Mouse (Mus musculus) limb, embryonic 12.5 days (tissue): ENCODE results near the gene Tldc1. TPM values are rescaled to one million over a fixed set of nuclear protein-coding genes. Genes with fewer than 3 reads are reported as not detected.
A peak's percentile ranks its signal among the peaks of the same experiment; 100 is the strongest.

ENCODE experiments used
- ATAC-seq: fragments of 200-750 bp; cut with Nextera tagmentation; 2 replicates; pipeline ENCODE4 v1.8.0; 2017; ENCODE audit warnings: low read depth, moderate TSS enrichment; ENCODE audit not compliant: insufficient number of reproducible peaks, insufficient read depth, low FRiP score, low TSS enrichment
- H3K27ac ChIP-seq: fragments of 300-500 bp; sonication (generic); 2 replicates; pipeline ENCODE4 v1.5.1; 2016; ENCODE audit warnings: mild to moderate bottlenecking, moderate library complexity
- H3K27me3 ChIP-seq: fragments of 300-500 bp; sonication (generic); 2 replicates; pipeline ENCODE4 v1.6.1; 2016; ENCODE audit warnings: mild to moderate bottlenecking, moderate library complexity
- H3K36me3 ChIP-seq: fragments of 300-500 bp; sonication (generic); 2 replicates; pipeline ENCODE4 v1.6.1; 2016; ENCODE audit warnings: mild to moderate bottlenecking, moderate library complexity
- H3K4me1 ChIP-seq: fragments of 300-500 bp; sonication (generic); replicated peaks from 2 replicates; pipeline ENCODE4 v1.6.1; 2016
- H3K4me2 ChIP-seq: fragments of 300-500 bp; sonication (generic); 2 replicates; pipeline ENCODE4 v1.6.1; 2016; ENCODE audit warnings: mild to moderate bottlenecking, moderate library complexity
- H3K4me3 ChIP-seq: fragments of 300-500 bp; sonication (generic); replicated peaks from 2 replicates; pipeline ENCODE4 v1.5.1; 2016; ENCODE audit warnings: mild to moderate bottlenecking
- H3K9ac ChIP-seq: fragments of 300-500 bp; sonication (generic); replicated peaks from 2 replicates; pipeline ENCODE4 v1.6.1; 2016; ENCODE audit warnings: mild to moderate bottlenecking, moderate library complexity
- H3K9me3 ChIP-seq: fragments of 300-500 bp; sonication (generic); 2 replicates; pipeline ENCODE4 v1.6.1; 2016; ENCODE audit warnings: mild to moderate bottlenecking, moderate library complexity
- WGBS: fragments of 180-500 bp; shearing (Covaris S2); methylation state at CpG from one replicate; pipeline ENCODE4 v1.1.7; 2016; 5-methylcytosine and 5-hydroxymethylcytosine counted together
- polyA plus RNA-seq: library from polyadenylated mRNA; unstranded; fragments of >200 nt; fragmentation: Nextera tagmentation; extraction: Ambion mirVana; gene quantifications from 2 replicates; pipeline ENCODE4 v1.2.1, GENCODE M21; 2016

Gene Tldc1
- polyA plus RNA-seq, 1 experiment from 2014 or later = 10.3 TPM

DNA sequence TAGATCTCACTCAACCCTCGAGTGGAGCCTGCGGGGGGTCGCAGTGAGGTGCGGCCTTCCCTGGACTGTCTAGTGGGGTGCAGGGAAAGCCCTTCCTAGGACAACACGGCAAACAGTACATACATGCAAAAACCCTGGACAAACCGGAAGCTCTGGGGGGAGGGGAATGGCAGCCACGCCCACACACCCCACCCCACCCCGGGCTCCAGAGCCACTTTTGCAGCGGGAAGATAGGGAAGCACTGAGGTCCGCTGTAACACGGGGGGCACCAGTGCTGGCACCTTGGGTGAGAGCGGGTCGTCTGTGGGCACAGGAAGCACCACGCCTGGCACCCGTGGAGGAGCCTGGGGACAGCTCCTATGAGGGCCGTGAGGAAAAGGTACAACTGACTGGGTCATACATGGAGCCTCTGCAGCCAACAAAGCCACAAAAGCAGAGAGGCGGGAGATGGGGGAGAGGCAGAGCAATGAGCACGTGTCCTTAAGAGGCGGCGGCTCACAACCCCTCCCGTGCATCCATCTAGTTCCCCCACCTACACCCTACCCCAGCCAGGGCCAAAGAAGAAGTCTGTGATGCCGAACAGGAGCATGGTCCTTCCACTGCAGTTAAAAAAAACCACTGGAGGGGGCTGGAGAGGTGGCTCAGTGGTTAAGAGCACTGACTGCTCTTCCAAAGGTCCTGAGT lies 12.3 kb downstream of the Tldc1 start:
- Histone ChIP-seq H3K4me3 (no peak overlapping the region), H3K4me1 (no peaks in the 10 kb centered on the region), H3K4me2 (no peak overlapping the region), H3K27me3 (no peaks in the 10 kb centered on the region), H3K36me3 (peaks cover 36% of the 10 kb centered on the region), H3K27ac (no peak overlapping the region), H3K9me3 (no peaks in the 10 kb centered on the region), H3K9ac (no peak overlapping the region)
- ATAC-seq = no peak
- 83% methylated on average over 22 of the region's 22 CpGs for WGBS

GRCm38 (mm10) chr8:119765311-119765710 lies 12.9 kb downstream of the Tldc1 start:
- H3K9me3 ChIP-seq = no peaks in the 10 kb centered on the region
- H3K36me3 ChIP-seq = peaks cover 36% of the 10 kb centered on the region
- H3K4me1 ChIP-seq = no peaks in the 10 kb centered on the region
- 85% methylated on average over 10 of the region's 10 CpGs for WGBS
- H3K9ac ChIP-seq = 0 out of 2 replicates have a peak overlapping the region, but pooled peaks have one; percentile 2
- no peak overlapping the region for H3K4me3 ChIP-seq
- no peaks in the 10 kb centered on the region for H3K27me3 ChIP-seq
- no peak overlapping the region for H3K4me2 ChIP-seq
- ATAC-seq = no peak
- no peak overlapping the region for H3K27ac ChIP-seq

DNA sequence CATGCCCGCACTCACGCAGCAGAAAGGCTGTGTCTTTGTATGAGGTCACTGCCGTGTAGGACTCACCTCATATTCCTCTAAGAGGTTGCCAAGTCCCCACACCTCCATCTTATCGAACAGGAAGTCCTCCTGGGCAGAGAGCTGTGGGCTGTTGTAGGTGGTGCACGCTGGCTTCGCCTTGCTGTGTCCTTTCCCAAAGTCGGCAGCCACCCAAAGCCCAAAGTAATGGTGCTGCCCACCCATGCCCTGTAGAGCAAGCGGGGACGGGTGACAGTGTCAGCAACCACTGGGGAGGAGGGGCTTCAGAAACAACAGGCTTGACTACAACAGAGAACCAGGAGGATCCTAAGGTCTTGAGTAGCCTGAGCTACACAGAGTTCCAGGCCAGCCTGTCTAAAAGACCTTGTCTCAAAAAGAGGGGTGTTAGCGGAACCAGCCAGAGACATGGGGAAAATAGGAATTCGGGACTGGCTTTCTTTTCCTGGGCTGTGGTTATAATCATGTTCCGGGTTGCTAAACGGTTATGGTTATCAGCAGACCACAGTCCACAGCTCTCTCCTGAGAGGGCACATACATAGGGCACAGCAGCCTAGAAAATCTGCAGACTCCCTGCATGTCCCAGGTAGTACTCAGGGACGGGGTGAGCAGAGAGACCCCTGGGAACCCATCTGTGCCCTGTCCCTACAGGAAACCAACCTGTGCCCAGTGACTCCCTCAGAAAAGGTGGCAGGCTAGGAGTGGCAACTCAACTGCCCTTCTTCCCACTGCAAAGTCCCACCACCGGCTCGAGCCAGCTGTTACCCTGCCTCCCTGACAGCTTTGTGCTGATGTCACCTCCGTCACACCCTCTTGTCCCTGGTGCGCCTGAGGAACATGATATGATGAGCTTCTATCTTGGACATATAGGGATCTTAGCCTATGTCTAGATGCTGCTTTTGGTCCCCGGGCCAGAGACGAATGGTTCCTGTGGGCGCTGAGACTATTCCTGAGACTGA lies 15.7 kb downstream of the Tldc1 start:
- Histone ChIP-seq H3K36me3 (peaks cover 26% of the 10 kb centered on the region), H3K9me3 (no peaks in the 10 kb centered on the region), H3K4me3 (no peak overlapping the region), H3K27me3 (no peaks in the 10 kb centered on the region), H3K9ac (no peak overlapping the region), H3K4me2 (no peak overlapping the region), H3K27ac (no peak overlapping the region), H3K4me1 (no peaks in the 10 kb centered on the region)
- 85% methylated on average over 21 of the region's 21 CpGs for WGBS
- ATAC-seq = no peak

DNA sequence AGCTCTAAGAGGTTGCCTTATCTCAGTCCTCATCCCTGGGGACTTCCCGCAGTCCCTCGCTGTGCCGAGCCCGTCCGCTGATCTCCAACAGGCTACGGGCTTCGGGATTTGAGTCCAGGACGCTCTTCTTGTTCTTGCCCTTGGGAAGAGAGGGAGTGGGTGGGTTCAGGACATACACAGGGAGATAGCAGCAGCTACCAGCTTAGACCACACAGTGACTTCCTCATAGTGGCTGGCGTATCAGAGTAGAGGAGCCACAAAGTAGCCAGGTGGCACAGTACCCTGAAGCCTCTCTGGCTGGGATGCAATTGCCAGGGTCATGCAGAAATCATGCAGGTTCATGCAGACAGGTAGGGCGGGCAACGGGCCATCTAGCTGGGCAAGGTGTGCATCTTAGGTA lies 16.5 kb downstream of the Tldc1 start:
- ATAC-seq = no peak
- WGBS = 94% methylated on average over 11 of the region's 11 CpGs
- H3K4me2 ChIP-seq = no peak overlapping the region
- no peak overlapping the region for H3K4me3 ChIP-seq
- no peaks in the 10 kb centered on the region for H3K4me1 ChIP-seq
- no peaks in the 10 kb centered on the region for H3K27me3 ChIP-seq
- H3K9ac ChIP-seq = no peak overlapping the region
- H3K9me3 ChIP-seq = no peaks in the 10 kb centered on the region
- H3K36me3 ChIP-seq = peaks cover 19% of the 10 kb centered on the region
- no peak overlapping the region for H3K27ac ChIP-seq

DNA sequence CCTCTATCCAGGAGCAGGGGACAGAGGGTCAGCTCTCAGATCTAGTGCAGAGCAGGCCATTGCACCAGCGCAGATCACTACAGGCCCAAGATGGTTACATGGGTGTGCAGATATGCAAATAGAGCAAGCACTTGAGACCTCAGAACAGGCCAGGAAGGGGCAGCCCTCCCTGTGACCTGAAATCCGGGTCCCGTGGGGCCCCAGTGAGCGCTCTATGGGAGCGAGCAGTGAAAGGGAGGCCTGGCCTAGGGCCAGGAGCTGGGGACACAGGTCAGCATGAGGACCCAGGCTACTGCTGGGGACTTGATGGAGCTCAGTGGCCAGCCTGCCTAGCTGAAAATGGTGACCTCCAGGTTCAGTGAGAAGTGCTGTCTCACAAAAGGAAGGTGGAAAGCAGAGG lies 21.7 kb downstream of the Tldc1 start:
- peaks cover 3% of the 10 kb centered on the region for H3K36me3 ChIP-seq
- 73% methylated on average over 5 of the region's 5 CpGs for WGBS
- H3K9ac ChIP-seq = no peak overlapping the region
- no peak overlapping the region for H3K4me3 ChIP-seq
- no peak for ATAC-seq
- no peak overlapping the region for H3K27ac ChIP-seq
- peaks cover 15% of the 10 kb centered on the region for H3K4me1 ChIP-seq
- no peak overlapping the region for H3K4me2 ChIP-seq
- peaks cover 10% of the 10 kb centered on the region; the same call in 1 of the 2 replicates for H3K27me3 ChIP-seq
- no peaks in the 10 kb centered on the region for H3K9me3 ChIP-seq

GRCm38 (mm10) chr8:119756147-119756461 lies 22.1 kb downstream of the Tldc1 start:
- peak overlapping the region; percentile 55 for H3K4me2 ChIP-seq
- 64% methylated on average over 2 of the region's 2 CpGs for WGBS

DNA sequence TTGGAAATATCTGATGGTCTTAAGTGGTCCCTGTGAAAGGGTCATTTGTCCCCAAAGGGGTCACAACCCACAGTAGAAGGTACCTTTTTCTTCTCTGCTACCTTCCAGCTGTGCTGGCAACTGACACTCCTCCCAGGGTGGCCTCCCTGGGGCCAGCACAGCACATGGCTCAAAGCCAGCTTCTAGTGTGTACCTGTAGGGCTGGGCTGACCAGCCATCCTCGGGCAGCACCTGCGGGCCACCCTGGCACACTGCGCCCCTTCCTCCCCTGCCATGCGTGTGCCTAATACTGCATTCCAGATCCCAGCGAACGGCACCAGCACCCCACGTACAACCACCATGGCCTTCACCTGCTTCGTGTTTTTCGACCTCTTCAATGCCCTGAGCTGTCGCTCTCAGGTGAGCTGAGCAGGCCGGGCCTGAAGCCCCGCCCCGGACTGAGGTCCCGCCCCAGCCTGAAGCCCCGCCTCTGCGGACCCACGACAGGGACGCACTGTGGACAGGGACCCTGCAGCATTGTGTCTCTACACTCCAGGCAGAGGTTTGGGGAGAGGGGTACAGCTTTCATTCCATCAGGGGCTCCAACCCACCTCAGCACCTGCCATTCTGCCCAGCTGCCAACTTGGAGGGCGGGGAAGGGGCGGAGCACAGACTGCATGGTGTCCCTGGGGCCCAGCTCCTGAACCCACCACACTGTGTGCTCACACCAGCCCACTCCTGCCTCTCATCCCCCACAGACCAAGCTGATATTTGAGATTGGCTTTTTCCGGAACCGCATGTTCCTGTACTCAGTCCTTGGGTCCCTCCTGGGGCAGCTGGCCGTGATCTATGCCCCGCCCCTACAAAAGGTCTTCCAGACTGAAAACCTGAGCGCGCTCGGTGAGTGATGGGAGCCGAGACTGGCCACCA lies 22.7 kb downstream of the Tldc1 start:
- ATAC-seq = 0 out of 2 replicates have a peak, but pooled peaks have one; percentile 30
- H3K4me1 ChIP-seq = peaks cover 15% of the 10 kb centered on the region
- H3K4me2 ChIP-seq = peak overlapping the region; percentile 55
- H3K4me3 ChIP-seq = peak overlapping the region; percentile 32
- 0 out of 2 replicates have a peak overlapping the region, but pooled peaks have one; percentile 8 for H3K9ac ChIP-seq
- H3K9me3 ChIP-seq = no peaks in the 10 kb centered on the region
- H3K36me3 ChIP-seq = no peaks in the 10 kb centered on the region
- peaks cover 10% of the 10 kb centered on the region; the same call in 1 of the 2 replicates for H3K27me3 ChIP-seq
- H3K27ac ChIP-seq = no peak overlapping the region
- WGBS = 23% methylated on average over 28 of the region's 28 CpGs

More at GRCm38 (mm10) chr8:119756147-119756461, 22.1 kb downstream of the Tldc1 start:
- Histone ChIP-seq H3K27me3 (peaks cover 10% of the 10 kb centered on the region; the same call in 1 of the 2 replicates), H3K36me3 (no peaks in the 10 kb centered on the region), H3K4me3 (peak overlapping the region; percentile 32; the same call in 1 of the 2 replicates), H3K9ac (no peak overlapping the region), H3K9me3 (no peaks in the 10 kb centered on the region), H3K4me1 (peaks cover 15% of the 10 kb centered on the region), H3K27ac (no peak overlapping the region)
- ATAC-seq = no peak; the same call in 1 of the 2 replicates

- no peaks in the 10 kb centered on the region for H3K36me3 ChIP-seq
- no peak for ATAC-seq
- H3K27me3 ChIP-seq = no peaks in the 10 kb centered on the region
- H3K9ac ChIP-seq = no peak overlapping the region
- H3K27ac ChIP-seq = no peak overlapping the region
- H3K4me2 ChIP-seq = no peak overlapping the region
- H3K9me3 ChIP-seq = no peaks in the 10 kb centered on the region
- WGBS = 86% methylated on average over 4 of the region's 4 CpGs
- no peak overlapping the region for H3K4me3 ChIP-seq
- no peaks in the 10 kb centered on the region for H3K4me1 ChIP-seq
Observed at GRCm38 (mm10) chr8:119744604-119745003, 33.6 kb downstream of the Tldc1 start.

GRCm38 (mm10) chr8:119743291-119744026 lies 34.8 kb downstream of the Tldc1 start:
- 54% methylated on average over 13 of the region's 13 CpGs for WGBS
- Histone ChIP-seq H3K4me1 (no peaks in the 10 kb centered on the region), H3K9me3 (no peaks in the 10 kb centered on the region), H3K9ac (no peak overlapping the region), H3K36me3 (no peaks in the 10 kb centered on the region), H3K27ac (no peak overlapping the region), H3K4me3 (no peak overlapping the region), H3K27me3 (no peaks in the 10 kb centered on the region), H3K4me2 (no peak overlapping the region)
- 0 out of 2 replicates have a peak, but pooled peaks have one; percentile 35 for ATAC-seq

DNA sequence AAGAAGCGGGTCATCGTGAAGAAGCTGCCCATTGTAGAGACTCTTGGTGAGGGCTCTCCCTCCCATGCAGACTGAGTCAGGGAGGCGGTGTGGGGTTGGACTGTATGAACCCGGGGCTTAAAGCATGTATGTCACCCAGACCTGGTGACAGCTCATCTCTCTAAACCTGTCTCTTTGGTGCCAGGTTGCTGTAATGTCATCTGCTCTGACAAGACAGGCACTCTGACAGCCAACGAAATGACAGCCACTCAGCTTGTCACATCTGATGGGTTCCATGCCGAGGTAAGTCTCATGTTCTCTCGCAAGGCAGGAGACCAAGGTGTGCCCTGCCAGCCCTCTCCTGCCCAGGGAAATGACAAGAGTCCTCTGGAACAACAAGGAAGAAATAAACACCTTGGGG lies 35.8 kb downstream of the Tldc1 start:
- H3K27me3 ChIP-seq = no peaks in the 10 kb centered on the region
- no peaks in the 10 kb centered on the region for H3K36me3 ChIP-seq
- no peak for ATAC-seq
- no peak overlapping the region for H3K4me2 ChIP-seq
- H3K9me3 ChIP-seq = no peaks in the 10 kb centered on the region
- H3K4me1 ChIP-seq = no peaks in the 10 kb centered on the region
- 87% methylated on average over 7 of the region's 7 CpGs for WGBS
- H3K27ac ChIP-seq = no peak overlapping the region
- H3K4me3 ChIP-seq = no peak overlapping the region
- H3K9ac ChIP-seq = no peak overlapping the region
